Mouse (Mus musculus): ENCODE measurements around the gene Ccdc186.
"Not testable (repeated sequence)": the region's sequence is repeated elsewhere in the genome, so short reads cannot be mapped to it uniquely, and the experiment has no call there.

The Ccdc186 gene

GRCm38 (mm10) chr19:56801656-56802351, 20.2 kb downstream of the Ccdc186 start:
- DNase-seq (ENCODE audit: low spot score in 2 of 2) = no peak

- no peak for DNase-seq (ENCODE audit: low spot score in 2 of 2)
Measured at GRCm38 (mm10) chr19:56800930-56801655, 20.9 kb downstream of the Ccdc186 start.

DNA sequence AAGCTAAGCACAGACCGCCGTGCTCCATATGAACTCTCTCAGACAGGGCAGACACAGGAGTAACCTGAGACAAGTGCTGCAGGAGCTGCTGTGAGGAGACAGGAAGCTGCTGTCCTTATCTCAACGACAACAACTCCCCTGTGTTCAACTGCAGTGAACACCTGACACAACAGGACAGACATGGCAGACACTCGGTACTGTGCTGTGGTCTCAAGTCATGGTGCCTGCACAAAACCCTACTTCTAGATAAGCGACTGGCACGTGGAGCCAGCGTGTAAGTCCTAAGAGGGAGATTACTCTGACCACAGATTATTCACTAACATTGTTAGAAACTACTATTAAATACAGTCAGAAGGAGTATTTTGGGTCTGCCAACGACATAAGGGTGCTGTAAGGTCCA, 21.8 kb downstream of the Ccdc186 start:
- DNase-seq (ENCODE audit: low spot score in 2 of 2) = no peak

DNA sequence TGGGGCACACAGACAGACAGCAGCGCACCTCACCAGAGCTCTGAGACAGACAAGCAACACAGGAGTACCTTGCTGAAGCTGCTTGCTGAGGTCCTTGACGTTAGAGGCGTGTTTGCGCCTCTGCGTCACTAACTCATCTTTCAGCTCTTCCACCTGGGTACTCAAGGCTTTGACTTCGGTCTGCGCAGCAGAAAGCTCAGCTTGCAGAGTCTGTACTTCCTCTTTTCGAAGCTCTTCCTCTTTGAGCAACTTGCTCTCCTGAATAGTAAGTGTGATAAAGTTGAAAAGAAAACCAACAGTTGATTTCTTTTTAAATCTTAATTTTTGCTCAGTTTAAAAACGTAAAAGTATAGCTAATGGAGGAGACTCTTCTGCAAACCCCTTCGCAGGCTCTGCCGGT, 24.6 kb downstream of the Ccdc186 start:
- DNase-seq (ENCODE audit: low spot score in 2 of 2) = peak; percentile 59 to 60

DNA sequence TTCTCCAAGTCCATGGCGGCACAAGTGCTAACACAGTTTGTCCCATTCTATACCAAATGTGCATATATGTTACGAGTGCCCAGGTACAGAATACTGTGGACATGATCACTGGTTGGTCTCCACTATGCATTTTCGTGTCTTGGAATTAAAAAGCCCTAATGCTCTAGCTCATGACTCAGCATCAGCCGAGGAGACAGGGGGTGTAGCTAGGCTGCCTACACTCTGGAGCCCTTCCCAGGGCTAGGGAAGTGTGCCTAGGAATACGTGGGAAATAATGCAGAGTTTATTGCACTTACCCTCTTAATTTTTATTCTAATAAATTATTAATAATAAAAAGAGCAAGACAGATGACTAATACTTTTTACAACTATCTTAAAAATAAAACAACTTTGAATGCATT, 33.0 kb downstream of the Ccdc186 start:
- no peak for DNase-seq (ENCODE audit: low spot score in 2 of 2)

DNA sequence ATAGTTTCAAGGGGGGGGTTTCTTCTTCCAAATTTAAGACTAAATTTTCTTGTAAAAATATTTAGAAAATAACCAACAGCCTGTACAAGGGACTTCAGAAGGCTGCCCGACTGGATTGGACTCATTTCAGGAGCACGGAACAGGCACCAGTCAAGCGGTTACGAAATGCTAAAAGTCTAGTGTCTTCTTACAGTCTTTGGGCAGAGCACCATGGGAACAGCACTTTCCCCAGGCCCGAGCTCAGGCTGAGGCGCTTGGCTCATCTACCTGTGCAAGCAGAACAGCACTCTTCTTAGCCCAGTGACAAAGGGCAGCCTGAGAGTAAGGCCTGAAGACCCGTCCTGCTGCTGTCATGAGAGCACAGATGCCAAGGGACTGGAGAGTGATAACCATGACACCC, 34.1 kb downstream of the Ccdc186 start:
- DNase-seq (ENCODE audit: low spot score in 2 of 2) = no peak

GRCm38 (mm10) chr19:56778532-56778931, 43.5 kb downstream of the Ccdc186 start:
- not testable (repeated sequence) for DNase-seq (ENCODE audit: low spot score in 2 of 2)

- peak; percentile 47 to 51 for DNase-seq (ENCODE audit: low spot score in 2 of 2)
Measured at GRCm38 (mm10) chr19:56776719-56777382, 45.1 kb downstream of the Ccdc186 start.

- DNase-seq (ENCODE audit: low spot score in 2 of 2) = no peak
Measured at GRCm38 (mm10) chr19:56775893-56776718, 45.9 kb downstream of the Ccdc186 start.

GRCm38 (mm10) chr19:56774971-56775892, 46.8 kb downstream of the Ccdc186 start:
- DNase-seq (ENCODE audit: low spot score in 2 of 2) = no peak

DNA sequence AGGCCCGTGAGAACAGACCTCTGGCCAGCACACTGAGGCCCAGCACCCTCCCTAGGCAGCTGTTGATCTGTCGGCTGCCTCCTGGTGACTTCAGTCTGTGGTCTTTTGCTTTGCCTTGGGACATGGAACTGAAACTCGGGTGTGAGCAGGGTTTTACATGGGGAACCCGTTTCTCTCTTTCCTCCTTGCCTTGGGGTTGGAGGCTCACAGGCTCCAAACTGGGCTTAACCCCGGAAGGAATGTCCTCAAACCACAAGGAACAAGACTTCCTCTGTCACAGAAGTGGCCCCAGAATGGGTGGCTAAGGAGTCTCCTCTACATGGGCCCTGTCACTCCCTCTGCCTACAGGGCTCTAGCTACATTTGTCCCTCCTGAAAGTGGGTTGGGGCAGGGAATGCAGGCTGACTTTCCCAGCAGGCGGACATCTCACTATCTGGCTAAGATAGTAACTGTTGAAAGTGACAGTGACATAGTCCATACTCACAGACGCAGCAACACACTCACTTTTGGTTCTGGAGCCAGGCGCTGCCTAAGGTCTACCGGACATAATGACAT, 47.5 kb downstream of the Ccdc186 start:
- DNase-seq (ENCODE audit: low spot score in 2 of 2) = peak; percentile 69 to 71

DNA sequence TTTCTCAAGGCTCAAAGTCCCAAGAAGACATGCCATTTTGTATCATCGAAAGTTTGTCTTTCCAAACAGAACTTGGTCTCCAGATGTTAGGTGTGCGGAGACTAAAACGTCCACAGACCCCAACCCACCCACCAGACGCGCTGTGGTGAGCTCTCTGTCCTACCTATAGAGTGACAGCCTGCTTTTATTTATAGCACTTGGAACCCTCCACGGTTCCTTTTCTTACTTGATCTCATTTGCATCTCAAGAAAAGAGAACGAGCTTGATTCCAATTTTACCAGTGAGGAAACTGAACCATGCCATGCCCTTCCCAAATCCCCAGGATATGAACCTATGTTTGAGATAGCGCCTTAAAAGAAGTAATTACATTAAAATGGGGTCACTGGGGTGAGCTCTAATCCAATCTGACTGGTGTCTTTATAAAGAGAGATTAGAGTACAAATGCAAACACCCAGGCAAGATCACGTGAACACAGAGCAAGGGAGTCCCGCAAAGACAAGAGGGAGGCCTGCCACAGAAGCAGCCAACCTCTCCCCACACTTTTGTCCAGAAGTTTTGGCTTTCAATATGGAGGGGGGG, 48.5 kb downstream of the Ccdc186 start:
- DNase-seq (ENCODE audit: low spot score in 2 of 2) = no peak

DNA sequence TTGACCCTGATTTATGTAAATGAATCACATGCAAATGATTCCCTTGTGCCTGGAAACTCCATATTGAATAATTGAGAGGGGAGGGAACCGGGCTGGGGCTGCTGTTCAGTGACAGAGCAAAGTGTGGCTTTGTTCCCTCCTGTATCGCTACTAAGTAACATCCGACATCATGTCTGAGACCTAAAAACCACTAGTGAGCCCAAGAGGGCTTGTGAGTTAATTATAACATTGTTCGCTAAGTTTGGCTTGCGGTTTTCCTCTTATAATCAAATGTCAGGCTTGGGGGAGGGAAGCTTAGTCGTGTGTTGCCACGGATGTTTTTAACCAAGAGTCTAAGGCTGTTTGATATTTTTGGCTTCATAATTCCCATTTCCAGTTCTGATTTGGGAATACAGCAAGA, 49.8 kb downstream of the Ccdc186 start:
- peak; percentile 68 to 70 for DNase-seq (ENCODE audit: low spot score in 2 of 2)

DNA sequence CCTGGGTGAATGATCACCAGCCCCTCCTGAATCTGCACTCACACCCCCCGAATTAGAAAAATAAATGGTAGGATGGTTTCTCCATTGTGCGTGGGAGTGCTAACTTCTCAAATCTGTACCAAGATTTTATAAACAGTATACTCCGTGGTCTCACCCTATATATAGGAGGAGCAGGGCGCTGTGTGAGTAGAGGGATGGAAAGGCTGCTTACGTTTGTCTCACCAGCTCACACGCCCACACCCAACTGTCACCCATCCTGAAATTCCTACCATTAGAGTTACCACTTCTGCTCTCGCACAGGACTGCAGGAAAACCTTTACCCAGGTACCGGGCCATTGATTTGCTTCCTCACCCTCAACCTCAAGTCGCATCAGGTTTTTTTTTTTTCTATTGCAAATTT, 53.0 kb downstream of the Ccdc186 start:
- DNase-seq (ENCODE audit: low spot score in 2 of 2) = no peak

DNA sequence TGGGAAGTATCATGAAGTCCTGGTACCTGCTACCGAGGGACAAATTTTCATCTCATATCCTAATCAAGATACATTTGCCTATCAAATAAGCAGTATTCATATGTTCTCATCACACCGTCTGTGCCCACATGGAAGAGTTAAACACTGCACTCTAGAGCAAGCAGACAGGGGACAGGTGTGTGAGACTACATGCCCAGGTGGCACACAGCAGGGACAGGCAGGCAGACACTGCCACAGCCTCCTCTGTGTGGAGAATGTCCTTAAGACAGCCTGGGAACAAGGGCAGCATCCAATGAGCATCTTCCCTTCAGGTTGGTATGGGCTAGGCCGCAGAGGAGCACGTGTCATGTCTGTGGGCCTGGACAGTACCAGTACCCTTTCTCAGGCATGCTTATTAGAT, 59.3 kb downstream of the Ccdc186 start:
- DNase-seq (ENCODE audit: low spot score in 2 of 2) = no peak

- DNase-seq (ENCODE audit: low spot score in 2 of 2) = no peak
Measured at GRCm38 (mm10) chr19:56761727-56762126, 60.3 kb downstream of the Ccdc186 start.

- no peak for DNase-seq (ENCODE audit: low spot score in 2 of 2)
Measured at GRCm38 (mm10) chr19:56761096-56761495, 60.9 kb downstream of the Ccdc186 start.

GRCm38 (mm10) chr19:56760306-56760940, 61.6 kb downstream of the Ccdc186 start:
- no peak for DNase-seq (ENCODE audit: low spot score in 2 of 2)

DNA sequence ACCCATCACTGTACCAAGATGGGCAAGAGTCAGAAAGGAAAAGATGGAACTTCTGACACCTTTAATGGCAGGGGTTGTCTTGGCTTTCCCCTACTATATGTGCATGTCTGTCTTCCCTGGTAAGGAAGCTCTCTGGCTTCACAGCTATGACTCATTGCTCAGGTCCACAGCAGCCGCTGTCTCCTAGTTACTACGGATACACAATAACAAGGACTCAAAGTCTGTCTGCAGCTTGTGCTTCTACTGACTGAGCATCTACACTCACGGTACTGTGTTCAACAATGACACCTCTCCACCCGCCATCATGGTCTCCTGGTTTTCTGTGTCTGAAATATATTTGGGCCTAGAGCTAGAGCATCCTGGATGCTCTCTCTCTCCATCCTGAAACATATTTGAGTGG, 62.2 kb downstream of the Ccdc186 start:
- DNase-seq (ENCODE audit: low spot score in 2 of 2) = no peak

GRCm38 (mm10) chr19:56758311-56758710, 63.7 kb downstream of the Ccdc186 start:
- DNase-seq (ENCODE audit: low spot score in 2 of 2) = no peak

Measured in spleen, postnatal 36 days (tissue).